Mouse (Mus musculus): Measurements from ENCODE around the gene Dolk. TPM values are rescaled to one million over a fixed set of nuclear protein-coding genes. Genes with fewer than 3 reads are reported as not detected.

Dolk gene
- polyA plus RNA-seq, 1 experiment from 2014 or later = 30.5 TPM

- Histone ChIP-seq H3K9ac (no peak overlapping the region), H3K36me3 (peaks cover 75% of the 10 kb centered on the region), H3K27me3 (no peaks in the 10 kb centered on the region), H3K4me1 (peaks cover 7% of the 10 kb centered on the region), H3K27ac (0 out of 2 replicates have a peak overlapping the region, but pooled peaks have one; percentile 7), H3K4me2 (no peak overlapping the region), H3K4me3 (no peak overlapping the region), H3K9me3 (no peaks in the 10 kb centered on the region)
- no peak for ATAC-seq (ENCODE audit: insufficient number of reproducible peaks, insufficient read depth, low FRiP score, low TSS enrichment, low read depth)
- 54% methylated on average over 7 of the region's 7 CpGs for whole genome bisulfite sequencing
Measured at GRCm38 (mm10) chr2:30244595-30245178, 41.4 kb downstream of the Dolk start.

- H3K9ac ChIP-seq = no peak overlapping the region
- no peaks in the 10 kb centered on the region for H3K27me3 ChIP-seq
- ATAC-seq (ENCODE audit: insufficient number of reproducible peaks, insufficient read depth, low FRiP score, low TSS enrichment, low read depth) = no peak
- H3K4me1 ChIP-seq = peaks cover 20% of the 10 kb centered on the region
- no peak overlapping the region for H3K27ac ChIP-seq
- H3K9me3 ChIP-seq = no peaks in the 10 kb centered on the region
- H3K36me3 ChIP-seq = peaks cover 63% of the 10 kb centered on the region
- no peak overlapping the region for H3K4me2 ChIP-seq
- 96% methylated on average over 4 of the region's 4 CpGs for WGBS
- H3K4me3 ChIP-seq = no peak overlapping the region
Measured at GRCm38 (mm10) chr2:30243391-30243790, 42.7 kb downstream of the Dolk start.

GRCm38 (mm10) chr2:30242509-30242908, 43.6 kb downstream of the Dolk start:
- 44% methylated on average over 4 of the region's 4 CpGs for WGBS
- H3K36me3 ChIP-seq = peaks cover 58% of the 10 kb centered on the region
- no peak overlapping the region for H3K27ac ChIP-seq
- peaks cover 23% of the 10 kb centered on the region for H3K4me1 ChIP-seq
- H3K4me2 ChIP-seq = no peak overlapping the region
- no peaks in the 10 kb centered on the region for H3K27me3 ChIP-seq
- ATAC-seq (ENCODE audit: insufficient number of reproducible peaks, insufficient read depth, low FRiP score, low TSS enrichment, low read depth) = no peak
- no peak overlapping the region for H3K9ac ChIP-seq
- H3K4me3 ChIP-seq = no peak overlapping the region
- H3K9me3 ChIP-seq = no peaks in the 10 kb centered on the region

GRCm38 (mm10) chr2:30240267-30240666, 45.9 kb downstream of the Dolk start, which contains the start of gene Gm28035:
TSS of gene Gm28035 (plus strand) at chr2:30240567.
- Histone ChIP-seq H3K4me2 (peak within 1 kb of the TSS; percentile 88), H3K9me3 (no peaks in the 10 kb centered on the region), H3K4me3 (peak within 1 kb of the TSS; percentile 71; the same call in 1 of the 2 replicates), H3K36me3 (peaks cover 46% of the 10 kb centered on the region), H3K27me3 (no peaks in the 10 kb centered on the region), H3K9ac (peak within 1 kb of the TSS; percentile 77), H3K27ac (no peak within 1 kb of the TSS), H3K4me1 (peaks cover 23% of the 10 kb centered on the region)
- WGBS = 87% methylated on average over 2 of the region's 2 CpGs
- no peak for ATAC-seq (ENCODE audit: insufficient number of reproducible peaks, insufficient read depth, low FRiP score, low TSS enrichment, low read depth)

GRCm38 (mm10) chr2:30239777-30240176, 46.4 kb downstream of the Dolk start:
- Histone ChIP-seq H3K4me2 (no peak overlapping the region; the same call in 1 of the 2 replicates), H3K9ac (peak overlapping the region; percentile 77; the same call in 1 of the 2 replicates), H3K36me3 (peaks cover 42% of the 10 kb centered on the region), H3K4me3 (no peak overlapping the region), H3K9me3 (no peaks in the 10 kb centered on the region), H3K27me3 (no peaks in the 10 kb centered on the region), H3K27ac (no peak overlapping the region), H3K4me1 (peaks cover 23% of the 10 kb centered on the region)
- WGBS = 78% methylated on average over 4 of the region's 4 CpGs
- no peak for ATAC-seq (ENCODE audit: insufficient number of reproducible peaks, insufficient read depth, low FRiP score, low TSS enrichment, low read depth)

GRCm38 (mm10) chr2:30238906-30239465, 47.1 kb downstream of the Dolk start:
- WGBS = 71% methylated on average over 3 of the region's 3 CpGs
- H3K27me3 ChIP-seq = no peaks in the 10 kb centered on the region
- H3K4me2 ChIP-seq = peak overlapping the region; percentile 88
- H3K4me3 ChIP-seq = peak overlapping the region; percentile 71
- peaks cover 36% of the 10 kb centered on the region for H3K36me3 ChIP-seq
- peaks cover 23% of the 10 kb centered on the region for H3K4me1 ChIP-seq
- no peak overlapping the region; the same call in 1 of the 2 replicates for H3K27ac ChIP-seq
- no peaks in the 10 kb centered on the region for H3K9me3 ChIP-seq
- ATAC-seq (ENCODE audit: insufficient number of reproducible peaks, insufficient read depth, low FRiP score, low TSS enrichment, low read depth) = no peak
- peak overlapping the region; percentile 77 for H3K9ac ChIP-seq

- peaks cover 25% of the 10 kb centered on the region for H3K36me3 ChIP-seq
- peak overlapping the region; percentile 88 for H3K4me2 ChIP-seq
Measured at GRCm38 (mm10) chr2:30237881-30238280, 48.3 kb downstream of the Dolk start.

GRCm38 (mm10) chr2:30237199-30237880, 48.8 kb downstream of the Dolk start, which contains the start of gene Lrrc8a:
TSS of gene Lrrc8a (plus strand) at chr2:30237715.
- Histone ChIP-seq H3K4me3 (peak within 1 kb of the TSS; percentile 71), H3K9me3 (no peaks in the 10 kb centered on the region), H3K4me1 (peaks cover 20% of the 10 kb centered on the region), H3K27me3 (no peaks in the 10 kb centered on the region), H3K4me2 (peak within 1 kb of the TSS; percentile 88), H3K36me3 (peaks cover 20% of the 10 kb centered on the region), H3K27ac (peak within 1 kb of the TSS; percentile 85), H3K9ac (peak within 1 kb of the TSS; percentile 77)
- under 1% methylated on average over 60 of the region's 67 CpGs for WGBS
- peak; percentile 94 for ATAC-seq (ENCODE audit: insufficient number of reproducible peaks, insufficient read depth, low FRiP score, low TSS enrichment, low read depth)

More at GRCm38 (mm10) chr2:30237881-30238280, 48.3 kb downstream of the Dolk start:
- Histone ChIP-seq H3K4me3 (peak overlapping the region; percentile 71), H3K4me1 (peaks cover 20% of the 10 kb centered on the region), H3K9ac (peak overlapping the region; percentile 77), H3K27ac (peak overlapping the region; percentile 85), H3K27me3 (no peaks in the 10 kb centered on the region), H3K9me3 (no peaks in the 10 kb centered on the region)
- WGBS = under 1% methylated on average over 38 of the region's 42 CpGs
- ATAC-seq (ENCODE audit: insufficient number of reproducible peaks, insufficient read depth, low FRiP score, low TSS enrichment, low read depth) = peak; percentile 85

- Histone ChIP-seq H3K4me2 (peak overlapping the region; percentile 88), H3K27me3 (no peaks in the 10 kb centered on the region), H3K9ac (peak overlapping the region; percentile 77), H3K36me3 (peaks cover 12% of the 10 kb centered on the region), H3K4me3 (peak overlapping the region; percentile 71), H3K27ac (peak overlapping the region; percentile 85), H3K4me1 (peaks cover 20% of the 10 kb centered on the region), H3K9me3 (no peaks in the 10 kb centered on the region)
- WGBS = 3% methylated on average over 18 of the region's 18 CpGs
- ATAC-seq (ENCODE audit: insufficient number of reproducible peaks, insufficient read depth, low FRiP score, low TSS enrichment, low read depth) = no peak
Measured at GRCm38 (mm10) chr2:30236426-30237198, 49.5 kb downstream of the Dolk start.

- Histone ChIP-seq H3K9me3 (0 out of 2 replicates have a peak, but pooled peaks cover 1% of the 10 kb centered on the region), H3K27me3 (no peaks in the 10 kb centered on the region), H3K9ac (no peak overlapping the region), H3K4me2 (no peak overlapping the region), H3K27ac (no peak overlapping the region), H3K36me3 (peaks cover 3% of the 10 kb centered on the region), H3K4me1 (peaks cover 20% of the 10 kb centered on the region), H3K4me3 (no peak overlapping the region)
- WGBS = 75% methylated on average over 5 of the region's 5 CpGs
- ATAC-seq (ENCODE audit: insufficient number of reproducible peaks, insufficient read depth, low FRiP score, low TSS enrichment, low read depth) = no peak
Measured at GRCm38 (mm10) chr2:30235593-30235992, 50.5 kb downstream of the Dolk start.

Measured in embryonic facial prominence, embryonic 13.5 days (tissue).